Mouse (Mus musculus) kidney, adult 8-10 months (tissue): ENCODE measurements around the gene Slc25a3.
A peak's percentile ranks its signal among the peaks of the same experiment; 100 is the strongest.

Experiments
- DNase-seq, 2 experiments: peaks; one replicate each; pipeline ENCODE4 v3.0.0; 2022

The Slc25a3 gene

DNA sequence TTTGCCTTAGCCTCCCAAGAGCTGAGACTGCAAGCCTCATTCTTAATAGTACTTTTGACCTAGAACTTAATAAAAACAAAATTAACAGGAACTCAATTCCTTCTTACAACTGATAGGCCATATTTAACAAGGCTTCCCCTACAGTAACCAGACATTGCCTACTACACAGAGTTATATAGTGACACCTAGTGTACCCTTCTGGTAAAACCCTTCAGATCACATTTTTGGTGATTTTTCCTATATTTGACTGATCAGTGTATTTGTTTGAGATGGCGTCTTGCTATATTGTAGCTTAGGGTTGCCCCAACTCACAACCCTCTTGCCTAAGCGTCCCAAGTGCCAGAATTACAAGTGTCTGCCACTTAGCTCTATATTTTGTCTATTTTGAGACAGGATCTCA lies 17.7 kb upstream of the Slc25a3 start:
- peak in 1 of 2 experiments; percentile 31 for DNase-seq

DNA sequence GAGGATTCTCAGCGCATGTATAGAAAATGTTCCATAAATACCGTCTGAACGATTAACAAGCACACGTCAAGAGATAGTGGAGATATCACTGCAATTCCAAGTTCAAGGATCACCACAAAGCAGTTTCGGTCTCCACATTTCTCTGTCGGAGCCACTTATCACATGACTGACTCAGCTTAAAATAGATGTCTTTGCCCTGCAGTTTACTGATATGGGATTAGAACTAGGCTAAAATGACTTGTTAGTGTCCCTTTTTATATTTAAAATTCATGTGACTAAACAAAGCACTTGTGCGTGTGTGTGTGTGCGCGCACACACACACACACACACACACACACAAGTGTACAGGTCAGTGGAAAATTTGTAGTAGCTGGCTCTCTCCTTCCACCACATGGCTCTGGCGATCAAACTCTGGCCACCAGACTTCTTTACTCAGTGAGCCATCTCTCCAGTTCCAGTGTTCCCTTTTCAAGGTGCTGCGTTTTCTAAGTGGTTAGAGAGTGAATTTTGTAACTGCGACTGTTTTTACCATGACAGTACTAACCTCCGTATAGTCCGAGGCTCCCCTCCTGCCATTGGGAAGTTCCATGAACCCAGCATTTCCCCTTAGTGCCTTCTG lies 15.4 kb upstream of the Slc25a3 start:
- DNase-seq: no peak

DNA sequence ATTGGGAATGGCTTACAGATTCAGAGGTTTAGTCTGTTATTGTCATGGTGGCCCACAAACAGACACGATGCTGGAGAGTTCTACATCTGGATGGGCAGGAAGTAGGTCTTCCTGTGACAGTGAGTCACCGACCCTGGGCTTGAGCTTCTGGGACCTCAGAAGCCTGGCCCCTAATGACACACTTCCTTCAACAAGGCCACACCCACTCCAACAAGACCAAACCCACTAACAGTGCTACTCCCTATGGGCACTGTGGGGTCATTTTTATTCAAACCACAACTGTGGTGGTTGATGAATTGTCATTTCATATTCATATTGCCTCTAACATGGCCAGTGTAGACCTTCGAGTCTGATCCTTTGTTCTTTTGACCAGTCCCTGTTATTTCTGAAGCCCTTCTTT lies 14.5 kb upstream of the Slc25a3 start:
- DNase-seq: no peak

GRCm38 (mm10) chr10:91137400-91137799 lies 13.5 kb upstream of the Slc25a3 start:
- no peak for DNase-seq

- DNase-seq: no peak
These were observed 11.6 kb upstream of the Slc25a3 start for GRCm38 (mm10) chr10:91135302-91135972.

GRCm38 (mm10) chr10:91131565-91131964 lies 7.7 kb upstream of the Slc25a3 start:
- no peak for DNase-seq

GRCm38 (mm10) chr10:91130792-91131191 lies 6.9 kb upstream of the Slc25a3 start:
- DNase-seq: no peak

GRCm38 (mm10) chr10:91128551-91129160 lies 4.8 kb upstream of the Slc25a3 start:
- peak; percentile 73 to 80 for DNase-seq

- no peak for DNase-seq
These were observed 3.5 kb upstream of the Slc25a3 start for GRCm38 (mm10) chr10:91127395-91127794.

DNA sequence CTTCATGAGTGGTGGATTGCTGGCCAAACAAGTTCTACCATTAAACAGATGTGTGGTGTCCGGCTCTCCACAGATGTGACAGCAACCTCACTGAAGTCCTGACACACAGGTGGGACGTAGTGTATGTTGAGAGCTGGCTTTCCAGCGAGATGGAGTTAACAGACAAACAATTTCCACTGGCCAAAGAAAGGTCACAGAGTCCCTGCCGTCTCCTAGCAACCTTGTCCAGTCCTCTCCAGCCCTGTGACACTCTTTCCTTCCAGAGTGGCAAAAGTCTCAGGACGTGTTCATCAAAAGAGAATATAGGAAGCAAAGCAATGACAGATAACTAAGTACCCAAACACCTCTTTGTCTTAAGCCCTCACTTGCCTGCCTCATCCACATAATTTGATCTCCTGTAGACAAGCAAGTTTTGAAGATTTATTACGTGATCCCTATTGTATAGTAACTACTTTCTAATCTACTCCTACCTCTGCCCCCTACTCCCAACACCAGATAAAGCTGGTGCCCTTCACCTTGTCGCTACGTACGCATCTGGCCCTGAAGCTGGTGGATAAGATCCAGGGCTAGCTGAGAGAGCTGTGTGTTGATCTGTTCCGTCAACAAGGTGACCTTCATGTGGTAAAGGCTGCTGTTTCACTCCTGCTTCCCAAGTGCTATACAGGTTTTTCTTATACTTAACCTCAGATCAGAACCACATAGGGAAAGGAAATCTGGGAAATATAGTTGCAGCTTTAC lies 2.9 kb upstream of the Slc25a3 start:
- peak; percentile 22 to 56 for DNase-seq

GRCm38 (mm10) chr10:91123281-91123827 lies 505 bp downstream of the Slc25a3 start:
- peak; percentile 47 to 53 for DNase-seq

GRCm38 (mm10) chr10:91122646-91123045 lies 1.2 kb downstream of the Slc25a3 start:
- DNase-seq: no peak

GRCm38 (mm10) chr10:91116958-91117357 lies 6.9 kb downstream of the Slc25a3 start:
- DNase-seq: no peak

- no peak for DNase-seq
These were observed 14.0 kb downstream of the Slc25a3 start for GRCm38 (mm10) chr10:91109841-91110240.

GRCm38 (mm10) chr10:91105981-91106380 lies 17.9 kb downstream of the Slc25a3 start:
- DNase-seq: no peak

- no peak for DNase-seq
These were observed 20.9 kb downstream of the Slc25a3 start for GRCm38 (mm10) chr10:91102799-91103590.

DNA sequence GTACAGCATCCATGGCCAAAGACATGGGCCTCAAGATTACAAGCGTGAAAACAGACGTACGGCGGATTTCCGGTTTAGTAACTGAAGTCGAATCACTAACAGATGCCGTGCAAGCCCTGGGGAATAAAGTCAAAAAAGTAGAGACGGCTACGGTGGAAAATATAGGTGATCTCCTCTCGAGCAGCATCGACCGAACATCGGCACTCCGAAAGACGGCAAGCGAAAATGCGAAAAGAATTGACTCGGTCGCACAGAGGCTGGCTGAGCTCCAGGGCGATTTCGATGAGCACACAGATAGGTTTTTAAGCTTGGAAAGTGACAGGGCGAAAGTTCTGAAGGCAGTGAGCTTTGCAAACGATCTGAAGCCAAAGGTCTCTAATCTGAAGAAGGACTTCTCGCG lies 21.9 kb downstream of the Slc25a3 start:
- no peak for DNase-seq

DNA sequence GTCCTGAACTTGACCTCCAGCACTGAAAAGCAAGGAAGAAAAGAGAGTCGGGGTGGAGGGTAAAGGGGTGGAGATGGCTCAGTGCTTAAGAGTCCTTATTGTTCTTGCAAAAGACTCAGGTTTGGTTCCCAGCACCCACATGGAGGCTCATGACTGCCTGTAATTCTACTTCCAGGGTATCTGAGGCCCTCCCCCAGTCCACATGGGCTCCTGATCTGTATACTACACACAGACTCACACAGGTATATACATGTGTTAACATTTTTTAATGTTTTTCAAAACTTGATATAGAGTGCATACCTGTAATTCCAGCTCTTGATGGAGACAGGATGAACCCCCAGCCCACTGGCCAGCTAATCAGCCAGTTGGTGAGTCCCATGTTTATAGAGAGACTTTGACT lies 23.8 kb downstream of the Slc25a3 start:
- DNase-seq: no peak

DNA sequence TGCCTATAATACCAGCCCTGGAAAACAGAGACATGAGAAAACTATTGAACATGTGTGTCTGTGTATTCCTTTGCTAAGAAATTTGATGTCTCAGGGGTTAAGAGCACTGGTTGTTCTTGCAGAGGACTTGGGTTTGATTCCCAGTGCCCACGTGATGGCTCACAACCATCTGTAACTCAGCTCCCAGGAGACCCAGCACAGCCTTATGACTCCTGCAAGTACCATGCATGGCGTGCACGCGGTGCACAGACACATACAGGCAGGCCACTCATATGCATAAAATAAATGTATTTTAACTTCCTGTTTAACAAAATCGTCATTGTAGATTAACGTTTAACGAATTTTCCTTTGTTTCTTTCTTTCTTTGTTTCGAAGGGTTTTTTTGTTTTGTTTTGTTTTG lies 25.8 kb downstream of the Slc25a3 start:
- no peak for DNase-seq

- peak in 1 of 2 experiments; percentile 12 for DNase-seq
These were observed 29.4 kb downstream of the Slc25a3 start for GRCm38 (mm10) chr10:91094251-91095104.

GRCm38 (mm10) chr10:91092812-91093211 lies 31.0 kb downstream of the Slc25a3 start:
- no peak for DNase-seq
